Mouse (Mus musculus) stomach, embryonic 14.5 days (tissue): Measurements from ENCODE around the gene Gm13539. TPM values are rescaled to one million over a fixed set of nuclear protein-coding genes. Genes with fewer than 3 reads are reported as not detected.

Experiments used
- polyA plus RNA-seq: library from polyadenylated mRNA; unstranded; fragments of >200 nt; fragmentation: Nextera tagmentation; extraction: Ambion mirVana; gene quantifications from 2 replicates; pipeline ENCODE4 v1.2.1, GENCODE M21; 2014

Gm13539 gene
- polyA plus RNA-seq, 1 experiment from 2014 or later, result not detected

Other genes starting within 250 kb of the Gm13539 start
- gene Traf2, start 235.3 kb upstream of the Gm13539 start, polyA plus RNA-seq, result 30.5 and 33.2 TPM in 2 replicates
- 342 and 346 TPM in 2 replicates for gene Edf1, start 224.4 kb upstream of the Gm13539 start, polyA plus RNA-seq
- gene Mamdc4, start 207.4 kb upstream of the Gm13539 start, polyA plus RNA-seq, result 3.6 and 5.5 TPM in 2 replicates
- 225 and 231 TPM in 2 replicates for gene Phpt1, start 207.0 kb upstream of the Gm13539 start, polyA plus RNA-seq
- gene Ajm1, start 200.5 kb upstream of the Gm13539 start, polyA plus RNA-seq, result 0.70 and 1.3 TPM in 2 replicates
- 67.2 and 69.0 TPM in 2 replicates for gene Rabl6, start 173.7 kb upstream of the Gm13539 start, polyA plus RNA-seq
- gene Ccdc183, start 164.6 kb upstream of the Gm13539 start, polyA plus RNA-seq, result 0.19 and 0.24 TPM in 2 replicates
- 25.5 and 26.3 TPM in 2 replicates for gene Tmem141, start 160.3 kb upstream of the Gm13539 start, polyA plus RNA-seq
- gene Fcna, start 154.2 kb upstream of the Gm13539 start, polyA plus RNA-seq, result 0.98 and 1.4 TPM in 2 replicates
- not detected in 2 replicates for gene Lcn8, start 129.1 kb upstream of the Gm13539 start, polyA plus RNA-seq
- gene Lcn5, start 124.3 kb upstream of the Gm13539 start, polyA plus RNA-seq, result not detected in 2 replicates
- gene Lcn6, start 105.5 kb upstream of the Gm13539 start, polyA plus RNA-seq, result not detected in 2 replicates
- not detected in 2 replicates for gene Lcn10, start 99.5 kb upstream of the Gm13539 start, polyA plus RNA-seq
- gene Obp2a, start 82.2 kb upstream of the Gm13539 start, polyA plus RNA-seq, result not detected in 2 replicates
- 72.0 and 74.9 TPM in 2 replicates for gene Bmyc, start 75.5 kb upstream of the Gm13539 start, polyA plus RNA-seq
- gene Obp2b, start 45.2 kb upstream of the Gm13539 start, polyA plus RNA-seq, result not detected in 2 replicates
- gene Lcn3, start 16.7 kb upstream of the Gm13539 start, polyA plus RNA-seq, result not detected in 2 replicates
- gene Lcn11, start 5.2 kb upstream of the Gm13539 start, polyA plus RNA-seq, result not detected in 2 replicates
- not detected in 2 replicates for gene Glt6d1, start 33.6 kb downstream of the Gm13539 start, polyA plus RNA-seq
- not detected in 2 replicates for gene Lcn9, start 40.9 kb downstream of the Gm13539 start, polyA plus RNA-seq
- not detected in 2 replicates for gene Sohlh1, start 65.0 kb downstream of the Gm13539 start, polyA plus RNA-seq
- 0.59 and 0.80 TPM in 2 replicates for gene Kcnt1, start 81.5 kb downstream of the Gm13539 start, polyA plus RNA-seq
- gene Camsap1, start 201.0 kb downstream of the Gm13539 start, polyA plus RNA-seq, result 15.7 and 16.3 TPM in 2 replicates
- gene Ubac1, start 239.5 kb downstream of the Gm13539 start, polyA plus RNA-seq, result 82.8 and 86.4 TPM in 2 replicates